Comparison of ENCODE assay signal across 15 mouse cellular contexts in the genomic region with DNA sequence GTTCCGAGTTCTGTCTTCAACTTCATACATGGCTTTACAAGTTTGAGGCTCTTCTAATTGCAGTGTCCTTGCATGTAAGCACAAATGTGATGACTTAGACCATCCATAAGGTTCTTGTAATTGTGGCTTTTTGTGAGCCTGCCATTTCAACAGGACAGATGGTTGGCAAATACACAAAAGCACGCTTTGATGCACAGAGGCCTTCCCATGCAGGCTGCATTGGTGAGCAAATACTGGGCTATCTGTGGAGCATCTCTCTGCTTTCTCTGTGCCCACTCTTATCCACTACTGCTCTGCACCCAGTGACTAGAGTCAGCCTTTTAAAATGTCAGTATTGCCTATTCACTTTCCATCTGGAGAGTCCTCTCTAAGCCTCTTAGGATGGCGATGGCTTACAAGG.
"Had no signal": no experiment of that assay in that cellular context is flagged by ENCODE, and none has a peak within 500 bp of the region (broad histone marks: within the 10 kb centered on the region; RNA-seq: fewer than 3 reads in every experiment).

No protein-coding gene starts in this region.

- H3K4me1 ChIP-seq: liver, embryonic 13.5 days; lung, embryonic 15.5 days; midbrain, embryonic 12.5 days had no signal

- H3K4me3 ChIP-seq: layer of hippocampus, adult 2 months; limb, embryonic 12.5 days; liver, embryonic 13.5 days; lung, embryonic 15.5 days; midbrain, embryonic 12.5 days; neural tube, embryonic 13.5 days had no signal

- ATAC-seq: liver, postnatal 0 days; midbrain, embryonic 16.5 days had no signal

- H3K27ac ChIP-seq: kidney, postnatal 0 days; layer of hippocampus, adult 2 months; limb, embryonic 12.5 days; liver, embryonic 13.5 days; lung, embryonic 15.5 days; midbrain, embryonic 12.5 days; neural tube, embryonic 13.5 days had no signal

- DNase-seq: kidney, adult 9 months; kidney, postnatal 4 days; liver; liver, embryonic 13.5 days; liver, postnatal 0 days; lung, postnatal 14 days; right cerebral cortex, postnatal 14 days; thymus, postnatal 36 days had no signal

- H3K27me3 ChIP-seq: limb, embryonic 12.5 days; lung, embryonic 15.5 days had no signal
